Mouse (Mus musculus) small intestine, adult 10 weeks (tissue): ENCODE results near the gene Skint6. TPM values are rescaled to one million over a fixed set of nuclear protein-coding genes. Genes with fewer than 3 reads are reported as not detected.

Experiments used
- polyA plus RNA-seq: library from polyadenylated mRNA; stranded (reverse); fragments of 350-450 nt; fragmentation: Illumina TruSeq; extraction: RNeasy Lipid Tissue Mini Kit (QIAGEN cat#74804); gene quantifications from one replicate; pipeline ENCODE4 v1.2.3, GENCODE M21; 2014; ENCODE audit warnings: low replicate concordance

Gene Skint6
- polyA plus RNA-seq, result not detected

GRCm38 (mm10) chr4:113286873-113287272 lies at the start of gene Skint6:
Gene Skint6, minus strand, starts transcription at chr4:113286973.

DNA sequence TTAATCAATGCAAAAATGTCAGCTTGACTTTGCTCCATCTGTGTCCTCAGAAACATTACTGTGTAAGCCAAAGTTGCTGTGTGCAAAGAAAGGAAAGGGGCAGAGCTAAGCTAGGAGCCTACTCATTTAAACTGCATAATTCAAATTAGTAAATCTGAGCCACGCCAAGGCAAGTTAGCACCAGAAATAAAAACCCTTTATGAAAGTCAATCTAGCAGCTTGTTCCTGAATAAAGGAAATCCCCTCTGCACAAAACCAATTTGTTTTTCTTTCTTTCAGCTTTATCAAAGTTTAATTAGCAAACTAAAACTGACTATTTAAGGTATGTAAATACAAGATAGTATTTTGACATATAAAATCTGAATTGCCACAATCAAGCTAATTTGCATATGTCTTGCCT lies 512.0 kb downstream of the Skint6 start, which contains the start of gene Skint10:
TSS of gene Skint10 (minus strand) at position 101 of the 400 bp plus-strand sequence.

